Mouse (Mus musculus) cortical plate, adult 2 months (tissue): ENCODE measurements around the gene Ms4a6c. TPM values are rescaled to one million over a fixed set of nuclear protein-coding genes. Genes with fewer than 3 reads are reported as not detected.
"Not testable (repeated sequence)": the region's sequence is repeated elsewhere in the genome, so short reads cannot be mapped to it uniquely, and the experiment has no call there.

Source experiments
- H3K27ac ChIP-seq: fragments of 200-500 bp; 2 replicates; pipeline ENCODE4 v1.5.1; 2012; ENCODE audit warnings: low read length, control low read depth, inconsistent platforms; ENCODE audit not compliant: insufficient read depth
- H3K4me1 ChIP-seq: fragments of 200-500 bp; 2 replicates; pipeline ENCODE4 v1.6.1; 2011; ENCODE audit warnings: low read length; ENCODE audit not compliant: control insufficient read depth, insufficient read depth
- H3K4me3 ChIP-seq: fragments of 200-500 bp; 2 replicates; pipeline ENCODE4 v1.5.1; 2011; ENCODE audit warnings: mild to moderate bottlenecking, low read length, control low read depth; ENCODE audit not compliant: insufficient read depth
- CTCF ChIP-seq: fragments of 200-500 bp; IDR thresholded peaks from 2 replicates; pipeline ENCODE4 v1.5.1; 2011; ENCODE audit warnings: mild to moderate bottlenecking, control low read depth, low read length; ENCODE audit not compliant: insufficient read depth; ENCODE audit errors: extremely low read depth
- POLR2A ChIP-seq: fragments of 200-500 bp; IDR thresholded peaks from 2 replicates; pipeline ENCODE4 v1.6.1; 2011; ENCODE audit warnings: mild to moderate bottlenecking, low read length, control low read depth; ENCODE audit not compliant: insufficient read depth; ENCODE audit errors: extremely low read depth
- polyA plus RNA-seq: library from polyadenylated mRNA; depleted of rRNA; stranded (reverse); fragments of >200 nt; gene quantifications from 2 replicates; pipeline ENCODE4 v1.2.3, GENCODE M21; 2012

Ms4a6c gene
- polyA plus RNA-seq, 1 experiment, result 0.86 TPM

DNA sequence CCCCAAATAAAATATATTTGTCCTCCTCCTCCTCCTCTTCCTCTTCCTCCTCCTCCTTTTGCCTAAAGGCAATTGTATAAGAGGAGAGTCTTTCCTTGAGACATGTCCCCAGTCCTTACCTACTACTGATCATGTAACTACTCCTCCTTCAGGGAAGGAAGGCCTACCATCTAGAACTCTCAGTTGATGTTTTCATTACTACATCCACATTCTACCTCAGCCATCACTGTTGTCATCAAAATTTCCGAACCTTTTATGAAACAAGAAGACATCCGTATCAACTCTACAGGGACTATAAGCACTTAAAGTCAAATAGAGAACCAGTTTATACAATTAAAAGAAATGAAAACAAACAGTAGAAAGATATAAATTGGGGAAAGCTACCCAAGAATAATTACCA, 13.5 kb downstream of the Ms4a6c start:
- Histone ChIP-seq H3K27ac (no peak overlapping the region), H3K4me1 (no peaks in the 10 kb centered on the region), H3K4me3 (no peak overlapping the region)
- TF ChIP-seq CTCF (no peak), POLR2A (no peak)

DNA sequence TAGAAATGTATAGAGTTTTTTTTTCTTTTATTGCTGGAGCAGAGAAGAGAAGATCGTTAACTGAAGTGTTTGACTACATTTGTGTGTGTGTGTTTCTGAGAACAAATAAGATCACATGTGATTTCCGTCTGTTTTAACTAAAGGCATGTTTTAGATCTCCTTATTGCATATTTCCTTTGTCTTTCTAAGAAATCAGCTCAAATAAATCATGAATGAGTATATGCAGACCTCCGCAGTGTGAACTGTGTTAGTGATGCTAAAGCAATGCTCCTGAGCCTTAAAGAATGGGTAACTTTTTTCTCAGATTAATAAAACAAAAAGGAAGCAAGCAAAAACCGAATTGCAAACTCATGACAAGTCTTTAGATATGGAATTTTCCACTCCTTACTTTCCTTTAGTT, 14.8 kb downstream of the Ms4a6c start:
- no peak for TF ChIP-seq CTCF
- no peak for TF ChIP-seq POLR2A
- no peak overlapping the region for H3K27ac ChIP-seq
- no peak overlapping the region for H3K4me3 ChIP-seq
- H3K4me1 ChIP-seq, result no peaks in the 10 kb centered on the region

DNA sequence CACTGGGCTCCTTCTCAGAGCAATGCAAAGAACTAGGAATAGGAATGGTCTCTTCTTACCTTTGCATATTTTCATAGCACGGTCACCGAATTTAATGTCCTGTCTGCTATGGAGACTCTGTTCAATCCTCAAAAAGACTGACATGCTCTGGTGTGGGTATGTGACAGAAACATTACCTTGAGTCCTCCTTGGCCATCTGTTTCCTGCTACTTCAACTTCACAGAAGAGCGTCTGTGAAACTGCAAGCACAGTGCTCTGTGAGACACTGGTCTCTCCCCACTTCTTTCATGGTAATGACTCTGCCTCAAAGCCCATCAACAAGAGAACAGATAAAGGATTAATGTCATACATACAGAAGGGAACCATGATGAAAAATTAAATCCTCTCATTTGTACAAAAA, 15.2 kb downstream of the Ms4a6c start:
- H3K4me3 ChIP-seq, result no peak overlapping the region
- TF ChIP-seq CTCF, result no peak
- no peak for TF ChIP-seq POLR2A
- no peak overlapping the region for H3K27ac ChIP-seq

GRCm38 (mm10) chr19:11485266-11485665, 16.1 kb downstream of the Ms4a6c start:
- TF ChIP-seq CTCF (no peak), POLR2A (no peak)
- Histone ChIP-seq H3K27ac (no peak overlapping the region; the same call in 1 of the 2 replicates), H3K4me3 (no peak overlapping the region), H3K4me1 (no peaks in the 10 kb centered on the region)

More for the DNA sequence above, 15.2 kb downstream of the Ms4a6c start:
- no peaks in the 10 kb centered on the region for H3K4me1 ChIP-seq

- Histone ChIP-seq H3K4me1 (no peaks in the 10 kb centered on the region), H3K4me3 (no peak within 1 kb of the TSS), H3K27ac (no peak within 1 kb of the TSS; the same call in 1 of the 2 replicates)
- TF ChIP-seq CTCF (no peak), POLR2A (no peak)
Measured at GRCm38 (mm10) chr19:11485746-11486145, 16.6 kb downstream of the Ms4a6c start, which contains the start of gene Gm8369. Gm8369 (plus strand) TSS chr19:11485938.

DNA sequence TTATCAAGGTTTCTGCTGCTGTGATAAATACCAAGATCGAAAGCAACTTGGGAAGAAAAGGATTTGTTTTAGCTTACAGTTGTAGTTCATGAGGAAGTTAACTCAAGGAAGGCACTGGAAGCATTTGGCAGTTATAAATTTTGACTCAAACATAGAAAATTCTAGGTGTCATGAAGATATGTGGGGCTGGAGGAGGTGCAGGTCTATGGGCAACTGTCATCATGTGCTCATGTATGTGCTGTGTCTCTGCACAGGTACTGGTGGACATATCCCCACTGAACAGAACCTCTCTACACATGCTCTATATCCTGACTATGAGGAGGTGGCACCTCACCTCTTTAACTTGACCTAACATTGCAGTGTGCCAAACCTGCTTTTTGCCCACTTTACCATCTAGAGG, 17.4 kb downstream of the Ms4a6c start:
- H3K27ac ChIP-seq, result no peak overlapping the region
- no peaks in the 10 kb centered on the region for H3K4me1 ChIP-seq
- H3K4me3 ChIP-seq, result no peak overlapping the region
- no peak for TF ChIP-seq POLR2A
- TF ChIP-seq CTCF, result no peak

GRCm38 (mm10) chr19:11491406-11492189, 22.4 kb downstream of the Ms4a6c start:
- TF ChIP-seq CTCF (no peak), POLR2A (no peak)
- H3K4me3 ChIP-seq, result no peak overlapping the region
- no peak overlapping the region for H3K27ac ChIP-seq
- H3K4me1 ChIP-seq, result no peaks in the 10 kb centered on the region

- H3K4me1 ChIP-seq, result no peaks in the 10 kb centered on the region
- H3K27ac ChIP-seq, result no peak overlapping the region
- H3K4me3 ChIP-seq, result no peak overlapping the region
- TF ChIP-seq CTCF, result no peak
- no peak for TF ChIP-seq POLR2A
Measured at GRCm38 (mm10) chr19:11492671-11493070, 23.5 kb downstream of the Ms4a6c start.

DNA sequence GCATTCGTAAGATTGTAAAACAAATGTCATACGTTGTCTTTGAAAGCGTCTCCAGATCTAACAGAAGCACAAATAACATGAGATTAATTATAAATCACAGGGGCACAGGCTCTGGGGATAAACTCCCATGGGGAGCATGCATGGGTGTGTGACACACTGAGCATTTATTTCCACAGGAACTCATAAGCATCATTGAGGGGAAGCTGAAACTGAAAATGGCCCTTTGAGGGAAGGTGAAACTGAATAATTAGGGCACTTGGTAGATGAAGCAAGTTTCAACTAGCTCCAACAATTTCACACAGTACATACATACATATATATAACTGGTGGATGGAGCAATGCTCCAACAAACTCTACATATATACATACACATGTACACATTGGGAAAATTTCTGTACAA, 25.4 kb downstream of the Ms4a6c start:
- no peak for TF ChIP-seq POLR2A
- TF ChIP-seq CTCF, result no peak
- Histone ChIP-seq H3K27ac (no peak overlapping the region), H3K4me1 (no peaks in the 10 kb centered on the region), H3K4me3 (no peak overlapping the region)

- TF ChIP-seq CTCF, result no peak
- no peak for TF ChIP-seq POLR2A
- Histone ChIP-seq H3K4me3 (no peak overlapping the region), H3K4me1 (no peaks in the 10 kb centered on the region), H3K27ac (no peak overlapping the region)
Measured at GRCm38 (mm10) chr19:11496361-11496760, 27.2 kb downstream of the Ms4a6c start.

DNA sequence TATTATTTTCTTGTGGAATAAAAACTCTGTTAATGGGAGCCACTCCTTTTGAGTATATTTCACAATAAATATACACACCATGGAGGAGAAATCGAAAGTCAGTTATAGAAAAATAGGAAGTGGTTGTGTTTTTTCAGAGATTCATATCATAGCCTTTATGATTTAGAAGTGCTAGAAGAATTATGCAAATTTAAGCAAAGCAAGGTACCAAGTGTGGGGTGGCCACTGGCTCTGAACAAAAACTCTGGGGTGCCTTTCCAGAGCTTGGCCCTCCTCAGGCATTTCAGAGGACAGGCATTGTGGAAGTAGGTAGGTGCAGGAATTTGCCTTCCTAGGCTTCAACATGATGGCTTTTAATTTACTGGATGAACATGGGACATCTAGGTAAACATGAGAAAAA, 28.1 kb downstream of the Ms4a6c start:
- H3K4me1 ChIP-seq, H3K4me3 ChIP-seq, H3K27ac ChIP-seq: not testable (repeated sequence)
